Mouse (Mus musculus) myocyte (in vitro differentiated cells): ENCODE measurements around the gene Gm17428.

Source experiments
- E2F4 ChIP-seq: IDR thresholded peaks from one replicate; pipeline ENCODE4 v1.6.1; 2011; ENCODE audit warnings: mild to moderate bottlenecking, control low read depth, moderate library complexity; ENCODE audit not compliant: insufficient read depth
- MAX ChIP-seq: IDR thresholded peaks from one replicate; pipeline ENCODE4 v1.6.1; 2011; ENCODE audit warnings: low read depth, mild to moderate bottlenecking, control low read depth
- MYOG ChIP-seq, 3 experiments: IDR thresholded peaks; one replicate each; pipeline ENCODE4 v1.6.1; 2011; ENCODE audit warnings: control low read depth in 2 of 3, low read depth in 2 of 3, mild to moderate bottlenecking in 2 of 3; ENCODE audit not compliant: insufficient read length in 2 of 3, control insufficient read depth in 1 of 3, insufficient read depth in 1 of 3
- POLR2A ChIP-seq: IDR thresholded peaks from one replicate; pipeline ENCODE4 v1.6.1; 2011; ENCODE audit warnings: low read depth, mild to moderate bottlenecking, control low read depth, moderate library complexity; ENCODE audit not compliant: insufficient read length

GRCm38 (mm10) chr14:55023011-55023410 is 46.3 kb downstream of the Gm17428 start:
- TF ChIP-seq E2F4 (no peak), MYOG (IDR thresholded peaks at IDR 0.05; ENCODE audit: control insufficient read depth in 1 of 3, insufficient read depth in 1 of 3, insufficient read length in 2 of 3, low read depth in 2 of 3) (no peak), MAX (no peak), POLR2A (no peak)
